Mouse (Mus musculus) layer of hippocampus, adult 8-10 months (tissue): ENCODE results near the gene Pipox. TPM values are rescaled to one million over a fixed set of nuclear protein-coding genes. Genes with fewer than 3 reads are reported as not detected.

Experiments
- DNase-seq, 2 experiments: peaks; one replicate each; pipeline ENCODE4 v3.0.0; 2022; ENCODE audit warnings: low spot score in 2 of 2
- total RNA-seq, 4 experiments: library from RNA; stranded (reverse); gene quantifications; 2 replicates each; pipeline ENCODE4 v1.2.4; 2022

Gene Pipox
- total RNA-seq, 4 experiments from 2014 or later: 1.8 to 3.4 (median 2.4) TPM

GRCm38 (mm10) chr11:77909376-77909775 is 15.5 kb upstream of the Pipox start:
- DNase-seq: no peak

GRCm38 (mm10) chr11:77908468-77908867 is 14.6 kb upstream of the Pipox start:
- DNase-seq: no peak

- no peak for DNase-seq
Measured at GRCm38 (mm10) chr11:77906747-77907174, 12.9 kb upstream of the Pipox start.

- no peak for DNase-seq
Measured at GRCm38 (mm10) chr11:77906097-77906687, 12.3 kb upstream of the Pipox start.

- no peak for DNase-seq
Measured at GRCm38 (mm10) chr11:77904707-77905106, 10.8 kb upstream of the Pipox start.

- DNase-seq: no peak
Measured at GRCm38 (mm10) chr11:77903761-77904160, 9.9 kb upstream of the Pipox start.

GRCm38 (mm10) chr11:77901775-77902355 is 8.0 kb upstream of the Pipox start:
- peak in 1 of 2 experiments; percentile 26 for DNase-seq

- DNase-seq: no peak
Measured at GRCm38 (mm10) chr11:77901366-77901765, 7.5 kb upstream of the Pipox start.

GRCm38 (mm10) chr11:77900696-77901095 is 6.8 kb upstream of the Pipox start:
- DNase-seq: no peak

GRCm38 (mm10) chr11:77900187-77900586 is 6.3 kb upstream of the Pipox start:
- DNase-seq: no peak

- peak in 1 of 2 experiments; percentile 21 for DNase-seq
Measured at GRCm38 (mm10) chr11:77896820-77897805, 3.2 kb upstream of the Pipox start.

GRCm38 (mm10) chr11:77896480-77896819 is 2.6 kb upstream of the Pipox start:
- no peak for DNase-seq

- no peak for DNase-seq
Measured at GRCm38 (mm10) chr11:77896011-77896410, 2.1 kb upstream of the Pipox start.

- no peak for DNase-seq
Measured at GRCm38 (mm10) chr11:77894967-77895366, 1.1 kb upstream of the Pipox start.

GRCm38 (mm10) chr11:77893283-77893682 is 613 bp downstream of the Pipox start:
- no peak for DNase-seq

- DNase-seq: no peak
Measured at GRCm38 (mm10) chr11:77892883-77893282, 1.0 kb downstream of the Pipox start.

GRCm38 (mm10) chr11:77890648-77891258 is 3.1 kb downstream of the Pipox start:
- DNase-seq: no peak

GRCm38 (mm10) chr11:77889484-77889883 is 4.4 kb downstream of the Pipox start:
- no peak for DNase-seq

GRCm38 (mm10) chr11:77888846-77889245 is 5.0 kb downstream of the Pipox start:
- DNase-seq: no peak

- DNase-seq: no peak
Measured at GRCm38 (mm10) chr11:77887373-77887960, 6.4 kb downstream of the Pipox start.

GRCm38 (mm10) chr11:77885246-77885575 is 8.7 kb downstream of the Pipox start:
- DNase-seq: no peak
